Mouse (Mus musculus): ENCODE results near the gene Ppdpf.

DNA sequence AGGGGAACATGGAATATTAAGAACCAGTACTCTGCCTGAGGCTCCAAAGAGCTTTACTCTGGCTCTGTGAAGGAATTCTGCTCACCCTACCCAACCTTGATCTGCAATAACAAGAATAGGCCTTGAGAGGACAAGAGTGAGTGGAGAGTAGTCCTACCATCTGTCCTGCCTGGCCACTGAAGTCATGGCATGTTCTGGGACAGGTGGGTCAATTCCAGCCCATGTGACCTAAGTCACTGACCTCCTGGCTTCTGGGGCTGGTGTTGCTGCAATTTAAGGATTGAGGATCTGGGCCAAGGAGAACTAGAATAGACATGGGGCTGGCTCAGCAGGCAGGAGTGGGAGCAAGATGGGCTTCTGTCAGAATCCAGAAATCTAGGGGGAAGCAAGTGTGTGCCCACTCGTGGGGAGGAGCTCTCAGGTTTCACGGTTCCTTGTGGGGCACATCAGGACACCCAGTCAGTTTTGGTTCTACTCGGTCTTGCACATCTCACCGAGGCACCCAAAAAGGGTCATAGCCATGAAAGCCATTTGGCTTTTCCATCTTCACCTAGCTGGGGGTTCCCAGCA, 40.0 kb upstream of the Ppdpf start:
- no peak for TF ChIP-seq CTCF (IDR thresholded peaks at IDR 0.05; ENCODE audit: low read depth)
- TF ChIP-seq EP300 (IDR thresholded peaks at IDR 0.05; ENCODE audit: low read depth), result no peak
